Mouse (Mus musculus): ENCODE results near the gene Nr6a1.

The Nr6a1 gene

DNA sequence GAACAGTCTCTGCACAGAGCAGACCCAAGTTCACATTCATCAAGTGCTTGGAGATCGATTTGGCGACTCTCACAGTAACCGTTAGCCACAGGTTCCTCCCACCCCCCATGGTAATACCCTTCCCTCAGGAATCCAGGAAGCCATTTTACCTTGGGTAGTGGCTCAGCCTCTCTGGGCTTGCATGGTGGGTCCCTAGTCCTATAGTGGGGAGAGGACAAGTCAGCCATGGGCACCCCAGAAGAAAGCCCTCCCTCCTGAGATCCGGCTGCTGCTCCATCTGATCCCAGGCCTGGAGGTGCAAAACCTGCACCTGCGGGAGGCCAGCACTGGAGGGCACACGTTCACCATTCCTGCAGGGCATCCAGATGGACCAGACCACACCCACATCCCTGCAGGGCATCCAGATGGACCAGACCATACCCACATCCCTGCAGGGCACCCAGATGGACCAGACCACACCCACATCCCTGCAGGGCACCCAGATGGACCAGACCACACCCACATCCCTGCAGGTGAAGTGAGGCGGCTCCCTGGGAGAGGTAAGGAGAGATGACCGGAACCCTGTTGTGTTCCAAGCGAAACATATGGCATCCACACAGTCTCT lies 252.0 kb downstream of the Nr6a1 start:
- DNase-seq (ENCODE audit: low read depth) = peak; percentile 24

Data from NIH3T3 (cell line).